Mouse (Mus musculus) cerebellum, postnatal 10 days (tissue): ENCODE data around the gene Pus7l.
A peak's percentile ranks its signal among the peaks of the same experiment; 100 is the strongest.

ENCODE experiments used
- DNase-seq, 2 experiments: peaks; one replicate each; pipeline ENCODE4 v3.0.0; 2021; ENCODE audit warnings: mixed read lengths in 2 of 2

Pus7l gene

DNA sequence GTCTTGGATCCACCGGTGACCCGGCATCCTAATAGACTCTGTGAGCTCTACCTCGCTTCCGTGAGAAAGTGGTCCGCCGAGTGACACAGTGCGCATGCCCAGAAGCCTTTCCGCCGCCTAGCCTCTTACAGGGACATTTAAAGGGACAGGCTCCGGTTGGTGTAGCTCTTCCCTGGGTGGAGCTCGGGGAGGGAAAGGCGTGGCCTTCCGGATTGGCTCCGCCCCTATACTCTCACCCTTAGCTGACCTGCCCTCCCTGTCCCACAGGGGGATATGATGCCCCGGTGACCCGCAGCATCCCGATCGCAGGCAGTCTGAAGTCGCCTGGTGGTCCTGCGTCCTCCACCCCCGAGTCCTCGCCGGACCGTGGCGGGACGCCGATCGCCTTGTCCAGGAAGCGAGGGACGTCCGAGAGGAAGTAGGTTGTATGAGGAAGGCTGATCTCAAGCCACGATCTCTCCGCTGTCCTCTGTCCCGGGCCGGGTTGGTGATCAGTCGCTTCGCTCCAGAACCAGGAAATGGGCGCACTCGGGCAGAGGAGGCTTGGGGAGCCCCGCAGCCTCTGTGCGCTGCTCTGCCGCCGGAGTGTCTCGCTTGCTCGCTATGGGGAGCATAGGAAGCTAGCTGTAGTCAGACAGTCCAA lies at the start of gene Pus7l, which contains the start of gene Irak4:
Pus7l (minus strand) TSS at position 139 of the 643 bp plus-strand sequence.
Irak4 (plus strand) TSS at position 235 of the 643 bp plus-strand sequence.
- DNase-seq = peak; percentile 93 to 96

DNA sequence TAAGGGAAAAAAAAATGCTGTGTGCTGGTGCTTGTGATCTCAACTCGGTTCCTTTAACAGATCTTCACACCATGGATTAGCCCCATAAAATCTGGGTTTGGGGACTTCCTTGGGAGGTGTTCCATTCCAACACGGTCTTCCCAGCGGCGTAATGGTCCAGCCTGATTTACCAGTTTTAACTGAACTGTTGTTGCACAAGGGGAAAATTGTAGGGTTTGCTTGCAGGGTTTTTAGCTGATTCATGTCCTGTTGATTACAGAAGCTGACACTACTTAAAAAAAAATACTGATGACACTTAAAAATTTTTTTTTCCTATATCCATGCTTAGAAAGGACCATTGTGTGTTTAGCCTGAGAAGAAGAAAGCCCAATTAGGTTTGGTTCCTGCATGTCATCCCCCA lies 48.0 kb upstream of the Pus7l start:
- no peak for DNase-seq

DNA sequence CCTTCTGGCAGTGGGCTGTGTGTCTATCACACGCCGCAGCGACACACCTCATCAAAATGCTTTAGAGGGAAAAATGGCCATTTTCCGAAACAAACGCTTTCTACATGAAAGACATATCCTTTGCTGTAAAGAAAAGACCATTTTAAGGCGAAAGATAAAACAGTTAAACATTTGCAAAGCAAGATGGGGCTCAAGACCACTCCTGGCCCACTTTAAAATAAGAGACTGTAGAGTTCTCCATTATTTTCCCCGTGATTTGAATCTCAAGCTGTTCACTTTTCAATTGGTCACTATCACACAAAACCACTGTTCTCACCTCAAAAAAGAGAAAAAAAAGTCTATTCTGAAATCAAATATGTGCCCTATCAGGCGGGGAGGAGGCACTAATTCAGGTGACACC lies 46.7 kb upstream of the Pus7l start:
- peak in 1 of 2 experiments; percentile 27 for DNase-seq

- peak; percentile 100 for DNase-seq
Observed at GRCm38 (mm10) chr15:94589219-94590075, 46.1 kb upstream of the Pus7l start, which contains the start of gene Twf1. Twf1 (minus strand) TSS chr15:94589889.

GRCm38 (mm10) chr15:94587826-94588715 lies 44.7 kb upstream of the Pus7l start:
- DNase-seq = no peak

DNA sequence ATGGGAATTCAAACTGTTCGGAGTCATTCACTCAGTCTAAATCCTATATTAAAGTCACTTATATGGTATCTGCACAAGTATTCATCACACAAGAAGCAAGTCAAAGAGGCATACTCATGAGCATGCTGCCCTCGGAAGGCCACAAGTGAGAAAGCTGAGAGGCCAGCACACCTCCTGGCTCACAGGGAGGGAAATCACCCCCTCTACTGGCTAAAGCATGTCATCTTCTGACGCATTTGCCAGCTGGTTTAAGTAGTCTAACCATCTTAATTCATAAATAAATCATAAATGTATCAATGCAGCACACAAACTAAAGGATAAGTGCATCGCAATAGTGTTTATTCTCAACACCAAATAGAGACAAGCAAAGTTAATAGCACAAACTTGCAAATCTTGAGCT lies 41.4 kb upstream of the Pus7l start:
- DNase-seq = no peak

DNA sequence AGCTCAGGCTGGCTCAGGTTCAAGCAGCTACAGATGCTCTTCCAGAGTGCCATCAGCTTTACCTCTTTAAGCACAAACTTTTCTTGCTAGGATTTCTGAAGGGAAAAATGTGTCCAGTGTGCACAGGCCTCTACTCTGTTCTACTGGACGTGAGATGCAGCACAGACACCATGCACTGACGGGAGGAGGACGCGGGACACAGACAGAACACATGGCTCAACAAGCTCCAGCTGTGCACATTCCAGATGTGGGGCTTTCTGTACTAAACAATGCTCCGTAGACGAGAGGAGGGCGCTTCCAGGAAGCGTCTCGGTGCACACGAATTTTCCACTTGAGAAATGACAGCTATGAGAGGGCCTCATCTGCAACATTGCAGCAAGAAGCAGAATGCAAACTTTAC lies 39.8 kb upstream of the Pus7l start:
- no peak for DNase-seq

- DNase-seq = no peak
Observed at GRCm38 (mm10) chr15:94582000-94582593, 38.8 kb upstream of the Pus7l start.

- DNase-seq = no peak
Observed at GRCm38 (mm10) chr15:94574566-94575268, 31.4 kb upstream of the Pus7l start.

- no peak for DNase-seq
Observed at GRCm38 (mm10) chr15:94572746-94573145, 29.4 kb upstream of the Pus7l start.

DNA sequence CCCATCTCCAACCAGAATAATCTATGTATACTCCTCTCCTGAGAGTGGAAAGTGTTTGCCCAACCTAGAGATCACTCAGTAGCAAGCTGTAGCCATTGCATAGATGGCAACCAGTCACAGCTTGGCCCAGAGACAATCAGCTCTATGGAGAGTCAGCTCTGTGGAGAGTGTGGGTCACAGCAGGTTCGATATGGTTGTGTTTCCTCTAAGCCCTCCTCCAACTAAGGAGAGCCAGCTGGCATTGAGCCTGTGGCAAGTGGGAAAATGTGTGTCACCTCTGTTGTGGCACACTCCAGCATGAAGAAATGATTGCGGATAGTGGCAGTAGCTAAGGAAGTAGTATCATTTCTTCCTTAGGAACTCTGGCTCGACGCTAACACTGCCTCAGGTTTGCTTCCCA lies 28.2 kb upstream of the Pus7l start:
- peak; percentile 64 to 78 for DNase-seq

DNA sequence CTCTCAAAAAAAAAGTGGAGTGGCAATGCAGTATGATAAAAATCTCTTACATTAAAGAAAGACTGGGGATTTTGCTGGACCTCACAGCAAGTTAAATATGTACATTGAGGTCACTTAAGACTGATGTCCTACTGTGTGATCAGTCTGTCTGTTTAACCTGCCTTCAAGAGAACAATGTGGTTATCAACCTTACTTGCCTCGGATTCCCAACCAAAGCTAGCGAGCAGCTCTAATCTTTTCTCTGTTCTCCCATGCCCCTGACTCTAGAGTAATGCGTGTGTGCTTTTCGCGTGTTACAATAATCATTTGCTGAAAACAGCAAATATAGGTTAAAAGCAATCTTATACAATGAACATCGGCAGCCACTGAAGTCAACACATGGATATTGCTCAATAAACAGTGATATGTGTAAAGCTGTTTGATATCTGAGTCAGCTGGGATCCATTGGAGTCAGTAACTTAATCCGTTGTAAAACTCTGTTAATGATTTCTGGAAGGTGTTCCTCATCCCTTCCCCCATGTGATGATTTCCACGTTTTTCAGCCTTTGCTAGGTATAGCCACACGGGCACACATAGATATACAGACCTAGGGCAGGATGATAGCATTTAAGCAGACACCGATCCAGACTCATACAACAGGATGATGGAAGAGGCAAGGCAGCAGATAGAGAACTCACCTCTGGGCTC lies 25.3 kb upstream of the Pus7l start:
- no peak for DNase-seq

- DNase-seq = no peak
Observed at GRCm38 (mm10) chr15:94565854-94566253, 22.5 kb upstream of the Pus7l start.

DNA sequence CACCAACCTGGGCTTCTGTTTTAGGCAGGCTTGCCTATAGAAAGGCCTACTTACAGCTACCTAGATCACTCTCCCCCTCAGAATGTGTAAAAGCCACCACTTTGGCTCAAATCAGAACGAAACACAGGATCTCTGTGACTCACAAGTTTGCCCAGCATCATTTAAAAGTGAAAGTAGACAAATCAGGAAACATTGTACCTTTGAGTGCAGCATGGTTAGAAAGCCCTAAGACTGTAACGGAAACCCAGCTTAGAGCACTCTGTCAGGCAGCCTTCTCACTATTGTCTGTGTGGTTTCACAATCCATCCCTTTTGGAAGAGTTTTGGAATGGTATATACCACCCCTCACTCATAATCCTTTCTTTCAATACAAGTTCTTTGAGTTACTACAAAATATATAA lies 21.6 kb upstream of the Pus7l start:
- no peak for DNase-seq

GRCm38 (mm10) chr15:94558895-94559656 lies 15.7 kb upstream of the Pus7l start:
- DNase-seq = no peak

DNA sequence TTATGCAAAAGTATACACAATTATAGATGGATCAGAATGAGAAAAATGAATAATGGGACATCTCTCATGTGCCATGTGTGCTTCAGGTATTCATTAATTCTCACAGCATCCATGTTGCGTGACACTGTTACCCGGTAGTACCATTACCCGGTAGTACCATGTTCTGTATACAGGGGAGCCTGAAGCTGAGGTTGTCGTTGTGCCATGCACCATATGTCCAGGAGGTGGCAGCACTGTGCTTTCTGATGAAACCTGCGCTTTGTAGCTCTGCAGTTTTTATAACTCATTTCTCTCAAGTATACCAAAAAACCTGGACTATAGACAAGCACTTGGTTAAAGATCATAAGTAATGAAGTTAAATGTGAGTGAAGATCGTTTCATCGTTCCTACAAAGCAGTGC lies 14.1 kb upstream of the Pus7l start:
- DNase-seq = peak; percentile 94 to 97

DNA sequence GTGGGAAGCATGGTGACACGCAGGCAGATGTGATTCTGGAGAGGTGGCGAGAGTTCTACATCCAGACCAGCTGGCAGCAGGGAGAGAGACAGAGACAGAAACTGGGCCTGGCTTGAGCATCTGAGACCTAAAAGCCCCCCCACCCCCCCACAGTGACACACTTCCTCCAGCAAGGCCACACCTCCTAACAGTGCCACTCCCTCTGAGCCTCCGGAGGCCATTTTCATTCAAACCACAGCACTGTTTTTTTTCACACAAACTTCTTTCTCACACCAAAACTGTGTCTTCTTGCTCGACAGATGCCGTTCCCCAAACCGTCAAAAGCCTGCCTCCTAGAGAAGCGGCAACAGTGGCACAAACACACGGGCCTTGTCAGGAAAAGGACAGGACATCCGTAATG lies 10.2 kb upstream of the Pus7l start:
- no peak for DNase-seq

GRCm38 (mm10) chr15:94544844-94545243 lies 1.5 kb upstream of the Pus7l start:
- DNase-seq = no peak

DNA sequence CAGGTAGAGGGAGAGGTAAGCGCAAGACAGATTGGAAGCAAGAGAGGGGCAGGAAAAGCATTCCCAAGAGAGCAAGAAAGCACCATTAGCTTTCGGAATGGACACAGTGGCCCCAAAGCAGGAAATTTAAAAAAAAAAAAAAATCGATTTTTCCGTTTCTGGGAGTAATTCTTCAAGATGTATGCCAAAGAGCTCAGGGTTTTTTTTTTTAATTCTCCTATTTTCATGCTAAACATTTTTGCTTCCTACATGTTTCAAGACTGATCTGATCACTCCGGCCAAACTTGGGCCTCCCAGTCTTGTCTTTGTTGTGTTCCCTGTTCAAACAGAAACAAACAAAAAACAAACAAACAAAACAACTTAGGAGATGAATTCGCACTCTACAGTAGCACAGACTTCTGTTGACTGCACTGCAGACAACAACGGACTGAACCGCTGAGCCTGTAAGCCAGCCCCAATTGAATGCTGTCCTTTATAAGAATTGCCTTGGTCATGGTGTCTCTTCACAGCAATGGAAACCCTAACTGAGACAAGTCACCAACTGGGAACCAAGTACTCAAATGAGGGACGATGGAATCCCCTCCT lies 797 bp upstream of the Pus7l start:
- DNase-seq = no peak
